Mouse (Mus musculus) myocyte (in vitro differentiated cells): ENCODE measurements around the gene Upb1. TPM values are rescaled to one million over a fixed set of nuclear protein-coding genes. Genes with fewer than 3 reads are reported as not detected.

Experiments
- H3K27me3 ChIP-seq: one replicate; pipeline ENCODE4 v1.6.1; 2011; ENCODE audit not compliant: control insufficient read depth, insufficient read depth, insufficient read length
- H3K36me3 ChIP-seq: one replicate; pipeline ENCODE4 v1.6.1; 2011; ENCODE audit not compliant: control insufficient read depth, insufficient read depth
- H3K4me2 ChIP-seq: one replicate; pipeline ENCODE4 v1.6.1; 2011; ENCODE audit warnings: low read depth, control low read depth
- H3K4me3 ChIP-seq: one replicate; pipeline ENCODE4 v1.5.1; 2011; ENCODE audit warnings: mild to moderate bottlenecking, control low read depth, moderate library complexity
- H3K79me2 ChIP-seq: one replicate; pipeline ENCODE4 v1.6.1; 2011; ENCODE audit not compliant: control insufficient read depth, insufficient read depth
- H3ac ChIP-seq: one replicate; pipeline ENCODE4 v1.6.1; 2011; ENCODE audit not compliant: control insufficient read depth, insufficient read length
- CEBPB ChIP-seq: IDR thresholded peaks from 2 replicates; pipeline ENCODE4 v1.6.1; 2011; ENCODE audit warnings: mild to moderate bottlenecking, moderate library complexity; ENCODE audit not compliant: poor library complexity, insufficient read depth, severe bottlenecking
- E2F4 ChIP-seq: IDR thresholded peaks from one replicate; pipeline ENCODE4 v1.6.1; 2011; ENCODE audit warnings: mild to moderate bottlenecking, control low read depth, moderate library complexity; ENCODE audit not compliant: insufficient read depth
- MAX ChIP-seq: IDR thresholded peaks from one replicate; pipeline ENCODE4 v1.6.1; 2011; ENCODE audit warnings: low read depth, mild to moderate bottlenecking, control low read depth
- MYOD1 ChIP-seq, 3 experiments: IDR thresholded peaks; one replicate each; pipeline ENCODE4 v1.6.1; 2011; ENCODE audit warnings: control low read depth in 2 of 3, low read depth in 2 of 3, mild to moderate bottlenecking in 2 of 3, moderate library complexity in 1 of 3; ENCODE audit not compliant: insufficient read length in 2 of 3, control insufficient read depth in 1 of 3
- MYOG ChIP-seq, 3 experiments: IDR thresholded peaks; one replicate each; pipeline ENCODE4 v1.6.1; 2011; ENCODE audit warnings: control low read depth in 2 of 3, low read depth in 2 of 3, mild to moderate bottlenecking in 2 of 3; ENCODE audit not compliant: insufficient read length in 2 of 3, control insufficient read depth in 1 of 3, insufficient read depth in 1 of 3
- POLR2A ChIP-seq: IDR thresholded peaks from one replicate; pipeline ENCODE4 v1.6.1; 2011; ENCODE audit warnings: low read depth, mild to moderate bottlenecking, control low read depth, moderate library complexity; ENCODE audit not compliant: insufficient read length
- POLR2AphosphoS2 ChIP-seq: IDR thresholded peaks from one replicate; pipeline ENCODE4 v1.6.1; 2011; ENCODE audit warnings: low read depth, control low read depth; ENCODE audit not compliant: insufficient read length
- REST ChIP-seq: IDR thresholded peaks from one replicate; pipeline ENCODE4 v1.6.1; 2011; ENCODE audit warnings: mild to moderate bottlenecking, control low read depth, moderate library complexity; ENCODE audit not compliant: insufficient read depth, insufficient read length
- SRF ChIP-seq: IDR thresholded peaks from one replicate; pipeline ENCODE4 v1.6.1; 2011; ENCODE audit warnings: low read depth; ENCODE audit not compliant: control insufficient read depth, insufficient read length
- TCF12 ChIP-seq: IDR thresholded peaks from one replicate; pipeline ENCODE4 v1.6.1; 2011; ENCODE audit warnings: mild to moderate bottlenecking, control low read depth; ENCODE audit not compliant: poor library complexity, insufficient read depth, severe bottlenecking
- TCF3 ChIP-seq: IDR thresholded peaks from one replicate; pipeline ENCODE4 v1.6.1; 2011; ENCODE audit warnings: low read depth, control low read depth; ENCODE audit not compliant: insufficient read length
- USF1 ChIP-seq: IDR thresholded peaks from one replicate; pipeline ENCODE4 v1.6.1; 2011; ENCODE audit warnings: low read depth, mild to moderate bottlenecking, control low read depth, moderate library complexity
- polyA plus RNA-seq: library from polyadenylated mRNA; unstranded; fragments of >200 nt; fragmentation: generic; extraction: Trizol; gene quantifications from one replicate; pipeline ENCODE4 v1.2.1, GENCODE M21; 2012; ENCODE audit warnings: missing spikeins

Upb1 gene
- polyA plus RNA-seq, 1 experiment = 0.04 TPM

DNA sequence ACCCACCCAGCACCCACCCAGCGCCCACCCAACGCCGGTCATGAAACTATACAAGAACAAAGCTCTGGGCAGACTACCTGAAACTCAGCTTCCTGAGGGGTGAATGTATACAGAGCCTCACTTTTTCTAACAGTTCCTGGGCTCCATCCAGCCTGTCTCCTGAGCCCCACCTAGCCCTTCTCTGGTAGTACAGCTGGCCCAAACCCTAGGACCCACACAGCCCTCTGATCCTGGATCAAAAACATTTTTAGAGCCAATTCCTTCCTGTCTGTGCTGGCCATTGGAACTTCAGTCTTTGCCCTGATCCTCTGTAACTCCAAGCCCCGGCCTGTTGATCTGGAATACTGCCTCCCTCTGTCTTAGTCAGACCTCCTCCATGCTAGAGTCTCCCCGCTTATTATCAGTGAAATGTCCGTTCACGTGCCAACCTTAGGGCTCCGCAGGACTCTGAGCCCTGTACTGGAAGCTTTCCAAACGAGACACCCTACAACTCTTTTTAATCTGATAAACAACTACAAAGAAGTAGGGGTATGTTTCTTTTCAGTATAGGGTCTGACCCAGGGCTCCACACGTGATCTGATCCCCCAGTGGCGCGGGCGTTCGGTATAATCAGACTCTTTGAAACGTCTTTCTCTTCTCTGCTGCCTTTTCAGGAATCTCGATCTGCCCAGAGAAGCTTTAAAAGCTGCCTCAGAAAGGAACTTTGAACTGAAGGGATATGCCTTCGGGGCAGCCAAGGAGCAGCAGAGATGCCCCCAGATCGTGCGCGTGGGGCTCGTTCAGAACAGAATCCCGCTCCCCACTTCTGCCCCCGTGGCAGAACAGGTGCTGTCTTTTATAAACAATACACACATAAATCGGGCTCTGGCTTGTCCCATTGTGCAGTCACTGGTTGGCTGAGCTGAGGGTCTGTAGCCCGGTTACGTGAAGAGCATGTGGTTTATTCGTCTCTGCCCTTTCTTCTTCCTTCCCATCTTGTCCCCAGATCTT is 11.5 kb downstream of the Upb1 start:
- Histone ChIP-seq H3K4me2 (no peak overlapping the region), H3ac (no peak overlapping the region), H3K4me3 (no peak overlapping the region), H3K79me2 (no peaks in the 10 kb centered on the region), H3K27me3 (no peaks in the 10 kb centered on the region), H3K36me3 (no peaks in the 10 kb centered on the region)
- no peak for TF ChIP-seq MAX
- no peak for TF ChIP-seq POLR2A
- no peak for TF ChIP-seq POLR2AphosphoS2
- TF ChIP-seq REST = no peak
- TF ChIP-seq MYOD1 (IDR thresholded peaks at IDR 0.05; ENCODE audit: control insufficient read depth in 1 of 3, insufficient read length in 2 of 3, low read depth in 2 of 3) = no peak
- TF ChIP-seq E2F4 = no peak
- no peak for TF ChIP-seq MYOG (IDR thresholded peaks at IDR 0.05; ENCODE audit: control insufficient read depth in 1 of 3, insufficient read depth in 1 of 3, insufficient read length in 2 of 3, low read depth in 2 of 3)
- no peak for TF ChIP-seq USF1
- TF ChIP-seq TCF12 = no peak
- TF ChIP-seq SRF = no peak
- TF ChIP-seq TCF3 = no peak
- TF ChIP-seq CEBPB = no peak

DNA sequence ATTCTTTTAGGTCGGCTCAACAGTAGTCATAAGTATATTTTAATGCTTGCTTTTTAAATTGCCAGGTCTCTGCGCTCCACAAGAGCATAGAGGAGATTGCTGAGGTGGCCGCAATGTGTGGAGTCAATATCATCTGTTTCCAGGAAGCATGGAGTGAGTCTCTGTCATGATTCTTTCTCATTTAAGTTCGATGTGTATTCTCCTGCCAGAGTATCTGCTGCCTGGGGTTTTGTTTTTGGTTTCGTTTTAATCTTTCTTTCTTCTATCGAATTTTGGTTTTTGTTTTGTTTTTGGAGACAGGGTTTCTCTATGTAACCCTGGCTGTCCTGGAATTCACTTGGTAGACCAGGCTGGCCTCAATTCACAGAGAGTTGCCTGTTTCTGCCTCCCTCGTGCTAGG is 14.0 kb downstream of the Upb1 start:
- peak overlapping the region; percentile 5 for H3K4me2 ChIP-seq

DNA sequence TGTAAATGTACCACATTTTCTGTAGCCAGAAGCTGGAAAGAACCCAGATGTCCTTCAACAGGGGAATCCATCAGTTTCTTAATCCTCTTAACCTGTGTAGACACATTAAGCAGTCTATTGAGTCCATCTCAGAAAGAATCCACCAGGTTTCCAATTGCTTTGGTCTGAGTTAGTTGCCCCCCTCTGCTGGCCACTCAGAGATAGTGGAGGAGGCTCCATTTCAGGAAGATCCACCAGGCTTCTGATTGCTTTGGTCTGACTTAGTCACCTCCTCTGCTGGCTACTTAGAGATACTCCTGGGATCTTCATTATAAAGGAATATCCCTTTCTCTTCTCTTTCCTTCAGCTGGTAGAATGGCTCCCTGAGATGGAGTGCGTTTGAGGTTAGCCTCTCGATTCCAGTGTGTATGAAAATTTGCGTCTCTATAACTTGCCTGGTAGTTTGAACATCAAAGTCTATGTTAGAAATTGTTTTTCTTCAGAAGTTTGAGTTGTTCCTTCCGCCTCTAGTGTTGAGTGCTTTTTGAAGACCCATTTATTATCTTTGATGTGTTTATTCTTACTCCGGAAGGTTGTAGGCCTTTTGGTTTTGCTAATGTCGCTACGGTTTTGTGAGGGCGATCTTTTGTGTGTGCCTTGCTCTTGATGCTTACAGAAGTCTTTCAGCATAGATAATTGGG is 16.6 kb downstream of the Upb1 start:
- Histone ChIP-seq H3K36me3 (no peaks in the 10 kb centered on the region), H3K4me3 (no peak overlapping the region), H3ac (no peak overlapping the region), H3K4me2 (no peak overlapping the region), H3K79me2 (no peaks in the 10 kb centered on the region), H3K27me3 (no peaks in the 10 kb centered on the region)
- TF ChIP-seq SRF (no peak), REST (no peak), TCF12 (no peak), MYOD1 (IDR thresholded peaks at IDR 0.05; ENCODE audit: control insufficient read depth in 1 of 3, insufficient read length in 2 of 3, low read depth in 2 of 3) (no peak), TCF3 (no peak), POLR2AphosphoS2 (no peak)

More for the DNA sequence above, 14.0 kb downstream of the Upb1 start:
- Histone ChIP-seq H3K79me2 (no peaks in the 10 kb centered on the region), H3ac (no peak overlapping the region), H3K27me3 (no peaks in the 10 kb centered on the region), H3K36me3 (no peaks in the 10 kb centered on the region), H3K4me3 (no peak overlapping the region)
- TF ChIP-seq CEBPB (no peak), TCF3 (no peak), MAX (no peak), MYOG (IDR thresholded peaks at IDR 0.05; ENCODE audit: control insufficient read depth in 1 of 3, insufficient read depth in 1 of 3, insufficient read length in 2 of 3, low read depth in 2 of 3) (no peak), USF1 (no peak), POLR2AphosphoS2 (no peak), E2F4 (no peak), TCF12 (no peak), SRF (no peak), REST (no peak), POLR2A (no peak), MYOD1 (IDR thresholded peaks at IDR 0.05; ENCODE audit: control insufficient read depth in 1 of 3, insufficient read length in 2 of 3, low read depth in 2 of 3) (no peak)

DNA sequence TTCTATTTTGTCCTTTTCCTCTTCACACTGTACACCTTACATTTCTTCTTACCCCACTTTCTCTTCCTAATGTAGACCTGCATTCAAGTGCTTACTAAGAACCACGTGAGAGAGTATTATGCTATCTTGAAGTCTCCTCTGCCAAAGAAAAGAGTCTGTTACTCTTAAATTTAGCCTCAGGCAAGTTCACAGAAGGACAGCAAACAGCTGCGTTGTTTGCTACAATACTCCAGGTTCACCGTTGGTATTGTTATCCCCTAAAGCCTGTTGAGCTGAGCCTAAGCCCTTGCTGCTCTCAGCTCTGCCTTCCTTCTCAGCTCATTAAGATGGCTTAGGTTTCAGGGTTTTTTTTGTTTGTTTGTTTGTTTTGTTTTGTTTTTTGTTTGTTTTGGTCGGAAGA is 17.8 kb downstream of the Upb1 start:
- no peak overlapping the region for H3ac ChIP-seq
- no peak overlapping the region for H3K4me2 ChIP-seq
- no peaks in the 10 kb centered on the region for H3K27me3 ChIP-seq
- no peak overlapping the region for H3K4me3 ChIP-seq
- TF ChIP-seq REST (no peak), MYOD1 (IDR thresholded peaks at IDR 0.05; ENCODE audit: control insufficient read depth in 1 of 3, insufficient read length in 2 of 3, low read depth in 2 of 3) (peak in 1 of 3 experiments; percentile 15), CEBPB (no peak), TCF12 (no peak), POLR2AphosphoS2 (no peak), MYOG (IDR thresholded peaks at IDR 0.05; ENCODE audit: control insufficient read depth in 1 of 3, insufficient read depth in 1 of 3, insufficient read length in 2 of 3, low read depth in 2 of 3) (peak in 1 of 3 experiments; percentile 74), E2F4 (no peak), USF1 (no peak)
- no peaks in the 10 kb centered on the region for H3K36me3 ChIP-seq
- no peaks in the 10 kb centered on the region for H3K79me2 ChIP-seq

DNA sequence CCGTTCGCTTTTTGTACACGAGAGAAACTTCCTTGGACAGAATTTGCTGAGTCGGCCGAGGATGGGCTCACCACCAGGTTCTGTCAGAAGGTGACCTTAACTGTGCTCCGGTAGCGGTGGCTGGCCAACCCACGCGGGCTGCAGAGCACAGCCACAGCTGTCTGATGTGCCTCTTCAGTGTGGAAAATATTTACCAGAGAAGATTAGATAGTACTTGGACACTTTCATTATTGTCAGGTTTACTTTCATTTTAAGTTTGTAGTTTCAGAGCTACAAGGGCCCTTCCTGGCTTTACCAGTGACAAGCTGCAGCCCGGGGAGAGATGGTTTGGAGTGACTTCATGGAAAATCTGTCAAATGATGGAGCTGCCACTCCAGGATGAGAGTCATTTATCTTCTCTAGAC is 23.6 kb downstream of the Upb1 start:
- no peaks in the 10 kb centered on the region for H3K79me2 ChIP-seq
- no peaks in the 10 kb centered on the region for H3K27me3 ChIP-seq
- TF ChIP-seq POLR2A (no peak), MYOD1 (IDR thresholded peaks at IDR 0.05; ENCODE audit: control insufficient read depth in 1 of 3, insufficient read length in 2 of 3, low read depth in 2 of 3) (no peak), CEBPB (no peak), E2F4 (no peak)
- no peak overlapping the region for H3ac ChIP-seq
- no peaks in the 10 kb centered on the region for H3K36me3 ChIP-seq
- no peak overlapping the region for H3K4me2 ChIP-seq
- no peak overlapping the region for H3K4me3 ChIP-seq
